9 mouse cellular contexts compared by ENCODE assay signal in genomic region chr13:46810098-46810497, GRCm38 (mm10).
DNase-seq lines count a peak whose midpoint lies in the region; ATAC-seq and TF ChIP-seq lines count a peak whose summit lies in the region.
"Had no signal": no experiment of that assay in that cellular context is flagged by ENCODE, and none has a peak within 500 bp of the region (broad histone marks: within the 10 kb centered on the region; RNA-seq: fewer than 3 reads in every experiment).

No protein-coding gene starts in this region.

- 91% methylated on average over 12 of the region's 12 CpGs for WGBS in kidney, postnatal 0 days

- H3K27ac ChIP-seq in ES-Bruce4 (ENCODE audit: insufficient read depth, low read length): no peak overlapping the region
- H3K27ac ChIP-seq in cortical plate, adult 2 months (ENCODE audit: insufficient read depth, low read length): no peak overlapping the region
- no peak overlapping the region for H3K27ac ChIP-seq in kidney, postnatal 0 days
- H3K27ac ChIP-seq: limb, embryonic 12.5 days had no signal

- H3K9ac ChIP-seq in ES-Bruce4 (ENCODE audit: low read depth, poor library complexity, severe bottlenecking): peak overlapping the region; percentile 13
- H3K9ac ChIP-seq in kidney, postnatal 0 days (ENCODE audit: low read depth, low read length): no peak overlapping the region
- H3K9ac ChIP-seq: limb, embryonic 12.5 days had no signal

- no peaks in the 10 kb centered on the region for H3K9me3 ChIP-seq in ES-Bruce4 (replicated peaks; ENCODE audit: control insufficient read depth, insufficient read depth, low read length, poor library complexity, severe bottlenecking)
- H3K9me3 ChIP-seq in kidney, postnatal 0 days (replicated peaks; ENCODE audit: low read length): no peaks in the 10 kb centered on the region
- H3K9me3 ChIP-seq: limb, embryonic 12.5 days had no signal

- peak; percentile 21 to 53 for DNase-seq in left cerebral cortex, postnatal 14 days (ENCODE audit: low spot score in 2 of 2)
- DNase-seq in left cerebral cortex, postnatal 36 days (ENCODE audit: low spot score in 2 of 2): no peak
- peak; percentile 57 for DNase-seq in adipocyte (ENCODE audit: low spot score)
- DNase-seq in kidney, postnatal 0 days (ENCODE audit: low spot score): peak; percentile 55
- peak; percentile 41 for DNase-seq in retina, embryonic 14.5 days (ENCODE audit: low spot score)

- H3K4me1 ChIP-seq in ES-Bruce4 (ENCODE audit: control insufficient read depth, insufficient read depth, low read length): no peaks in the 10 kb centered on the region
- H3K4me1 ChIP-seq in cortical plate, adult 2 months (ENCODE audit: control insufficient read depth, insufficient read depth, low read length): no peaks in the 10 kb centered on the region; the same call in 1 of the 2 replicates
- H3K4me1 ChIP-seq in kidney, postnatal 0 days (replicated peaks; ENCODE audit: insufficient read depth, low read length): no peaks in the 10 kb centered on the region
- H3K4me1 ChIP-seq: limb, embryonic 12.5 days had no signal

- TF ChIP-seq EP300 in ES-Bruce4 (IDR thresholded peaks at IDR 0.05; ENCODE audit: insufficient read depth, low read depth, low read length): no peak

- no peak for ATAC-seq in kidney, postnatal 0 days (replicated peaks; ENCODE audit: low FRiP score, low read depth)

- no peaks in the 10 kb centered on the region for H3K27me3 ChIP-seq in ES-Bruce4 (ENCODE audit: control insufficient read depth, insufficient read depth, low read length, poor library complexity, severe bottlenecking)
- no peaks in the 10 kb centered on the region for H3K27me3 ChIP-seq in kidney, postnatal 0 days (ENCODE audit: insufficient read depth, low read length)
- H3K27me3 ChIP-seq: limb, embryonic 12.5 days had no signal

- H3K4me3 ChIP-seq in ES-Bruce4 (ENCODE audit: low read depth, low read length): peak overlapping the region; percentile 18; the same call in 1 of the 2 replicates
- H3K4me3 ChIP-seq in cortical plate, adult 2 months (ENCODE audit: insufficient read depth, low read length): no peak overlapping the region
- no peak overlapping the region for H3K4me3 ChIP-seq in kidney, postnatal 0 days (replicated peaks; ENCODE audit: low read depth, low read length)
- H3K4me3 ChIP-seq: erythroblast, embryonic 14.5 days; limb, embryonic 12.5 days had no signal

- intact Hi-C loops in left cerebral cortex, postnatal 14 days (cut with DNase I): no loop called here
- intact Hi-C loops in left cerebral cortex, postnatal 36 days (cut with DNase I): no loop called here

- TF ChIP-seq POLR2A in ES-Bruce4 (IDR thresholded peaks at IDR 0.05; ENCODE audit: insufficient read depth, low read length): peak; percentile 96
- no peak for TF ChIP-seq POLR2A in cortical plate, adult 2 months (IDR thresholded peaks at IDR 0.05; ENCODE audit: extremely low read depth, insufficient read depth, low read length)

- no peaks in the 10 kb centered on the region for H3K36me3 ChIP-seq in ES-Bruce4 (ENCODE audit: control insufficient read depth, insufficient read depth, low read length, poor library complexity, severe bottlenecking)
- peaks cover 3% of the 10 kb centered on the region; the same call in 1 of the 2 replicates for H3K36me3 ChIP-seq in kidney, postnatal 0 days (ENCODE audit: insufficient read depth, low read length)

- no peak overlapping the region for H3K4me2 ChIP-seq in kidney, postnatal 0 days (ENCODE audit: low read length)
- H3K4me2 ChIP-seq: limb, embryonic 12.5 days had no signal

- peak; percentile 76 for TF ChIP-seq CTCF in ES-Bruce4 (IDR thresholded peaks at IDR 0.05; ENCODE audit: low read depth, low read length)
- peak; percentile 25; the same call in 1 of the 2 replicates for TF ChIP-seq CTCF in cortical plate, adult 2 months (IDR thresholded peaks at IDR 0.05; ENCODE audit: extremely low read depth, insufficient read depth, low read length)
- TF ChIP-seq CTCF in kidney, postnatal 0 days (IDR thresholded peaks at IDR 0.05; ENCODE audit: low read depth): peak; percentile 61

Comparison
In these comparisons a context has a peak if more than half of its experiments do, and no peak if none do; other contexts are left out.
1. DNase-seq: peak in left cerebral cortex, postnatal 14 days (2 of 2), adipocyte (single experiment), kidney, postnatal 0 days (single experiment) and retina, embryonic 14.5 days (single experiment); none in left cerebral cortex, postnatal 36 days (0 of 2).
2. CTCF ChIP-seq: peak in every context shown above with its lines; median percentile 76 in ES-Bruce4; 61 in kidney, postnatal 0 days; 25 in cortical plate, adult 2 months.